Mouse (Mus musculus): ENCODE data around the gene Gng13. TPM values are rescaled to one million over a fixed set of nuclear protein-coding genes. Genes with fewer than 3 reads are reported as not detected.
A peak's percentile ranks its signal among the peaks of the same experiment; 100 is the strongest.

The Gng13 gene
- total and polyA plus RNA-seq, 3 experiments: 0.13 to 3.9 TPM; not detected in 1

- TF ChIP-seq ZMIZ1 (IDR thresholded peaks at IDR 0.05; ENCODE audit: low read depth, low read length) (peak; percentile 20), HCFC1 (IDR thresholded peaks at IDR 0.05; ENCODE audit: low read depth, low read length) (peak; percentile 71), NELFE (IDR thresholded peaks at IDR 0.05; ENCODE audit: low read depth, low read length) (peak; percentile 66), MAX (IDR thresholded peaks at IDR 0.05; ENCODE audit: low read length) (peak; percentile 69; the same call in 1 of the 2 replicates), TBP (IDR thresholded peaks at IDR 0.05; ENCODE audit: low read depth, low read length) (peak; percentile 64; the same call in 1 of the 2 replicates)
Measured at GRCm38 (mm10) chr17:25727265-25728008, 10.5 kb downstream of the Gng13 start, which contains the start of the genes Chtf18 and Rpusd1 (continued).

GRCm38 (mm10) chr17:25728009-25728270 is 11.0 kb downstream of the Gng13 start:
- no peak for DNase-seq (ENCODE audit: low read depth, low spot score)
- Histone ChIP-seq H3K79me2 (ENCODE audit: control insufficient read depth, insufficient read depth, low read length, poor library complexity) (peaks cover 8% of the 10 kb centered on the region), H3K4me1 (ENCODE audit: control insufficient read depth in 1 of 2, insufficient read depth in 2 of 2, low read length in 2 of 2) (peaks cover 0 to 16% of the 10 kb centered on the region in 2 experiments; a peak in 2 of 4 replicates), H3K27ac (ENCODE audit: control insufficient read depth, low read depth, low read length) (no peak overlapping the region), H3K4me3 (ENCODE audit: control insufficient read depth in 1 of 2, insufficient read depth in 1 of 2, low read depth in 2 of 2, low read length in 2 of 2) (peak overlapping the region; percentile 73 to 81), H3K9ac (ENCODE audit: control insufficient read depth, low read depth, low read length, poor library complexity, severe bottlenecking) (peak overlapping the region; percentile 73), H3K9me3 (replicated peaks; ENCODE audit: insufficient read depth, low read length) (no peaks in the 10 kb centered on the region), H3K36me3 (ENCODE audit: control insufficient read depth in 1 of 2, insufficient read depth in 2 of 2, low read length in 2 of 2) (no peaks in the 10 kb centered on the region), H3K27me3 (ENCODE audit: control insufficient read depth in 1 of 2, insufficient read depth in 2 of 2, low read length in 2 of 2) (no peaks in the 10 kb centered on the region)
- TF ChIP-seq USF1 (IDR thresholded peaks at IDR 0.05; ENCODE audit: low read depth, low read length) (no peak), POLR2AphosphoS2 (IDR thresholded peaks at IDR 0.05; ENCODE audit: low read length) (no peak), ZMIZ1 (IDR thresholded peaks at IDR 0.05; ENCODE audit: low read depth, low read length) (no peak), RCOR1 (IDR thresholded peaks at IDR 0.05; ENCODE audit: low read depth, low read length) (no peak), TCF12 (IDR thresholded peaks at IDR 0.05; ENCODE audit: low read depth, low read length) (no peak), RAD21 (IDR thresholded peaks at IDR 0.05; ENCODE audit: low read depth, low read length) (no peak), CHD1 (IDR thresholded peaks at IDR 0.05; ENCODE audit: low read depth, low read length) (no peak), JUND (IDR thresholded peaks at IDR 0.05; ENCODE audit: low read depth, low read length) (no peak), ZC3H11A (IDR thresholded peaks at IDR 0.05; ENCODE audit: low read depth, low read length) (no peak), EP300 (IDR thresholded peaks at IDR 0.05; ENCODE audit: low read depth in 1 of 2, low read length in 2 of 2) (no peak), GABPA (IDR thresholded peaks at IDR 0.05; ENCODE audit: low read depth, low read length) (no peak), MXI1 (IDR thresholded peaks at IDR 0.05; ENCODE audit: low read depth, low read length) (no peak)

DNA sequence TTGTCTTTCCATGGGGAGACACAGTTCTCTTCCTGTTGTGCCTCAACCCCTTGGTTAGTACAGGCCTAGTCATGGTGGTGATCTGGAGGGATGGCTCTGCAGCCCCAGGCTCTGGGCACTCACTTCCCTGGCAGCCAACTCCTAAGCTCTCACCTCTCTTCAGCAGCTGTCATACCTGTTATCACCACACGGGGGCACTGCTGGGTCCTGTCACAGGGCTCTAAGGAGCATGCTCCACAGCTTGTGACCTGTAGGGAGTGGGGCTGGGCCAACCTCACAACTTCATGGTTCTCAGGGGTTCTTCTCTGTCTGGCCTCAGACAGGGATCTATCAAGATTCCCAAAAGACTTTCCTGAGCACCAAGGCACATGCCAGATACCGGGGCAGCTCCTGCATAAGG is 15.1 kb downstream of the Gng13 start:
- no peak overlapping the region for H3K27ac ChIP-seq (ENCODE audit: control insufficient read depth, low read depth, low read length)
- H3K27me3 ChIP-seq (ENCODE audit: control insufficient read depth in 1 of 2, insufficient read depth in 2 of 2, low read length in 2 of 2): no peaks in the 10 kb centered on the region
- peaks cover 3% of the 10 kb centered on the region for H3K79me2 ChIP-seq (ENCODE audit: control insufficient read depth, insufficient read depth, low read length, poor library complexity)
- no peak overlapping the region for H3K4me3 ChIP-seq (ENCODE audit: control insufficient read depth in 1 of 2, insufficient read depth in 1 of 2, low read depth in 2 of 2, low read length in 2 of 2)
- H3K36me3 ChIP-seq (ENCODE audit: control insufficient read depth in 1 of 2, insufficient read depth in 2 of 2, low read length in 2 of 2): no peaks in the 10 kb centered on the region
- H3K4me1 ChIP-seq (ENCODE audit: control insufficient read depth in 1 of 2, insufficient read depth in 2 of 2, low read length in 2 of 2): peaks cover 0 to 9% of the 10 kb centered on the region in 2 experiments; a peak in 2 of 4 replicates
- H3K9me3 ChIP-seq (replicated peaks; ENCODE audit: insufficient read depth, low read length): no peaks in the 10 kb centered on the region
- peak; percentile 89 for DNase-seq (ENCODE audit: low read depth, low spot score)
- no peak overlapping the region for H3K9ac ChIP-seq (ENCODE audit: control insufficient read depth, low read depth, low read length, poor library complexity, severe bottlenecking)
- TF ChIP-seq ZMIZ1 (IDR thresholded peaks at IDR 0.05; ENCODE audit: low read depth, low read length) (no peak), POLR2A (IDR thresholded peaks at IDR 0.05; ENCODE audit: control insufficient read depth in 1 of 2, insufficient read depth in 1 of 2, low read depth in 1 of 2, low read length in 2 of 2, poor library complexity in 1 of 2) (0 out of 4 replicates have a peak, but pooled peaks of 1 of the 2 experiments have one; percentile 17), UBTF (IDR thresholded peaks at IDR 0.05; ENCODE audit: borderline replicate concordance, insufficient read depth, low read depth, low read length) (no peak), KAT2A (conservative IDR thresholded peaks at IDR 0.05; ENCODE audit: low read depth, low read length) (no peak), RAD21 (IDR thresholded peaks at IDR 0.05; ENCODE audit: low read depth, low read length) (peak; percentile 54), CTCF (IDR thresholded peaks at IDR 0.05 in 2 of 3, conservative IDR thresholded peaks at IDR 0.05 in 1 of 3; ENCODE audit: control insufficient read depth in 1 of 3, insufficient read depth in 1 of 3, low read depth in 2 of 3, low read length in 3 of 3, poor library complexity in 1 of 3, severe bottlenecking in 1 of 3) (peak; percentile 87 to 90 (median 87)), ZC3H11A (IDR thresholded peaks at IDR 0.05; ENCODE audit: low read depth, low read length) (peak; percentile 40; the same call in 1 of the 2 replicates), SMC3 (IDR thresholded peaks at IDR 0.05; ENCODE audit: low read depth, low read length) (peak; percentile 87), NRF1 (IDR thresholded peaks at IDR 0.05; ENCODE audit: insufficient read depth, low read depth, low read length, poor library complexity, severe bottlenecking) (peak; percentile 72), MXI1 (IDR thresholded peaks at IDR 0.05; ENCODE audit: low read depth, low read length) (peak; percentile 34; the same call in 1 of the 2 replicates)

Measured in MEL (cell line).